Mouse (Mus musculus): ENCODE measurements around the gene Krr1. TPM values are rescaled to one million over a fixed set of nuclear protein-coding genes. Genes with fewer than 3 reads are reported as not detected.

The Krr1 gene
- total RNA-seq (2021), result 10 to 100 TPM; 39.0 to 41.5 TPM
- long read RNA-seq, experiment 1, full-length matches to known transcripts, result 49 of 53 reads
- long read RNA-seq, experiment 1, partial matches to known transcripts, result 2 of 53 reads
- long read RNA-seq, experiment 1, other reads (novel, unspliced or antisense), result 2 of 53 reads
- long read RNA-seq, experiment 2, full-length matches to known transcripts, result 14 of 14 reads
- long read RNA-seq, experiment 2, partial matches to known transcripts, result 0 of 14 reads
- long read RNA-seq, experiment 2, other reads (novel, unspliced or antisense), result 0 of 14 reads

DNA sequence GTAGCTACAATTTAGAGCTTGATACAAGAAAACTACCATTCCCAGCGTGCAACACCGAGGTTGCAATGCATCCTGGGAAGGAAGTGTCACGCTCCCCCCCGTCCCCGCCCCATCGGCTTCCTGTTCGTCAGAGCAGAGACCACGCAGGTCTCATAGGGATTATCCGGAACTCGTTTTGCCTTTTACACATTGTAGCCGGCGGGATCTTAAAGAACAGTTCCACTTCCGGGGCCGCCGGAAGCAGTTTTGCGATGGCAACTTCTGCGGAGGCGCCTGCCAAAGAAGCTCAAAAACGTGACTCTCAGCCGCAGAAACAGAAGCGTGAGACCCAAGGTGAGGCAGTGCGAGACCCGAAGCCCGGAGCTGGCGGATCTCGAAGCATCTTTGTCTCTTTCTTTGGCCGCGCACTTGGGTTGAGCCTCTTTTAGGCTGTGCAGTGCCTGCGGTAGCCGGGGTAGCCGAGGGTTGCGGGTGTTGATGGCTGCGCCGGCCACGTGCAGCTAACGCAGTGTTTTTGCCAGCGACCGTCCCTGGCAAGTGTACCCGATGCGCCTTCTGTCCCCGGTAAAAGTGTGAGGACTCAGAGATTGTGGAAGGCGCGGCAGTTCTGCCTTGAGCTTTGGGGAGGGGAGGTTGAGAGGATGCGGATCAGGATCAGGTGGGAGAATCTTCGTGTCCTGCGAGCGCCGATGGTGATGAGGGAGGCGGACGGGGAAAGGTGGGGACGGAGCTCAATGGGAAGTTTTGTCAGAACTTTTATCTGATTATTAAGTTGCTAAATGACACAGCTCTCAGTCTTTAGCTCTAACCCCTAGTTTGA, at the start of gene Krr1:
Gene Krr1 (plus strand): TSS at position 123 of the 820 bp plus-strand sequence.
- DNase-seq, result peak; percentile 88 to 89

DNA sequence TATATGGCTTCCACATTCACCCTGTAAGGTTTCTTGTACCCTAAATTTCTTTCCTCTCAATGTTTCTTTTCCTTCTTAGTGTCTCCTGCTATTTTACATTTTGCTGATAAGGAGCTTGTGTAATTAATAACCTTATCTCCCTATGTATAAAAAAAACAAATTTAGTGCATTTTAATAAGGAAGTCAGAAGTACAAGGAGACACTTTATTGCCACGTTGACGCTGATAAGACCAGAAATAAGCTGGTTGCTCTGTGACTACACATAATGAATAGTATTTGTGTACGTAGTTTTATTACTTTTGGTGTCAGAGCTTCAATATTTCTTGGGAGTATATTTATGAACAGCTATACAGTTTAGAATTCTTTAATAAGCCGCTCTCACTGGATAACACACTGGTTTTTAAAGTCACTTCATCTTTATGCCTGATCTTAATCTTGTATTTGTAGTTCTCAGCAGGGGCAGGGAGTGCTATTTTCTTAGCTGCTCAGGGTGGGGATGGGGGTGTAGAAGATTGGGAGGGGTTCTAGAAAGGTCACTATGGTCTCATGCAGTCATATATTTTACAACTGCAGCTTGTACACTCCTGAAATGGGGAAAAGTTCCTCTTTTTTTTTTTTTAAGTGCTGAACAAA, 48.8 kb upstream of the Krr1 start:
- DNase-seq, result no peak

DNA sequence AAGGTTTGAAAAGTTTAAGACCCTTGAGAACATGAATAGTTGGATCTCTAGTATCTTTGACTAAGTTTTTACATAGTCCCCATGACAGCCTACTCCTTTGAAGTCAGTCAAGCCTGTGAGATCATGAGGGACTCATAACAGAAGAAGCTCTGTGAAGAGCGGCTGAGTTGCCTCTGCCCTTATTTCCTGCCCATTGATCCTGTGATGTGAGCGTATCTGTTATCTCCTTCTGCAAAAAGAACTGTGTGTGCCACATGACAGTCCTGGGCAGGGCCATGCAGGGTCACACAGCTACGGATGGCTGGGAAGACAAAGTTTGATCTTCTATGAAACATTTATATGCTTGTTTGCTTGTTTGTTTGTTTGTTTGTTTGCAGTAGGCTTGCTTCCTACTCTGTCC, 48.3 kb upstream of the Krr1 start:
- no peak for DNase-seq

DNA sequence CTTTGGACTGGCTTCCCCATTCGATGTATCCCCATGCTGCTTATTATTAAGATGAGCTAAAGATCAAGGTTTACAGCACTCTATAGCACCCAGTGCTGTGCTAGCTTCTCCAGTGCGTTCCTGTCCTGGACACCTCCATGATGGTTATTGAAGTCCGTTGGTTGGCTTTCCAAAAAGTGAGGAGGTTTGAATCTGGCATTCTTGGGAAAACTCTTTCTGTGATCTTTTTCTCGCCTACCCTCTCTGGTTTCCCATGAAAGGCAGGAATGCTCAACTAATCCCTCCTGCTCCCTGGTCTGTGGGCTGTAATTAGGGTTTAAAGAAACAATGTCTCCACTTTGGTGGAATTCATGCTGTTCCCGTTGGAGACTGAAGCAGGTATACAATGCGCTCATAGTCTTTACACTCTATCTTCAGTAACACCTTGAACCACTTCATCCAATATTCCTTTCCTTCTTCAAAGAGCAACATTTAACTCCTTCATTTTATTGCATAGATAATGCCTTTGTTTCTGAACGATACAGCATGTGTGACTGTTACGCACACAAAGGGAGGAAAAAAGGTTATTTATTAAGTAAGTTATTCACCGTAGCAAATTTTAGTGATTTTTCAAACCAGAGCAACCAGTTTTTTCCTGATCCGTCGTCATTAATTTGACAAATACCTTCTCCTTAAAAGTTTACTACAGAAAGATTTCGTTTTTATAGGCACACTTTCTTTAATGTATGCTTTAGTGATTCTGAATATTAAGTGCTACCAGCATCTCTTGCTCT, 47.6 kb upstream of the Krr1 start:
- no peak for DNase-seq

DNA sequence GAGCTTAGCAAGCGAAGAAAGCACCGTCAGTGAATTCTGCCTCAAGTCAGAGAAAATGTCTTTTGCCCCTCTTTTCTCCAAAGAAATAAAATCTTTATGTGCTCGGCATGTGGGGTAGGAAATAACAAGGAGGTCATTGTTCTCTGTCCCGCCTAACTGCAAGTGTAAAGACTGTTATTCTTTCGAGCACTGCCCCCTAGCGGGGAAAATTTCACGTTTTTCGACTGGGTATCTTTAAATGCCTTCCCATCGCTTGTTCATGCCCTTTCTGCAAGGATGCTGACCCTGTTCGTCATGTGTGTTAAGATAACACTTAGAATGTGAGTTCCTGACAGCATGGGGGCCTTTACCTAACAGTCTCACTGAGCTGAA, 47.0 kb upstream of the Krr1 start:
- DNase-seq, result peak; percentile 91 to 93

DNA sequence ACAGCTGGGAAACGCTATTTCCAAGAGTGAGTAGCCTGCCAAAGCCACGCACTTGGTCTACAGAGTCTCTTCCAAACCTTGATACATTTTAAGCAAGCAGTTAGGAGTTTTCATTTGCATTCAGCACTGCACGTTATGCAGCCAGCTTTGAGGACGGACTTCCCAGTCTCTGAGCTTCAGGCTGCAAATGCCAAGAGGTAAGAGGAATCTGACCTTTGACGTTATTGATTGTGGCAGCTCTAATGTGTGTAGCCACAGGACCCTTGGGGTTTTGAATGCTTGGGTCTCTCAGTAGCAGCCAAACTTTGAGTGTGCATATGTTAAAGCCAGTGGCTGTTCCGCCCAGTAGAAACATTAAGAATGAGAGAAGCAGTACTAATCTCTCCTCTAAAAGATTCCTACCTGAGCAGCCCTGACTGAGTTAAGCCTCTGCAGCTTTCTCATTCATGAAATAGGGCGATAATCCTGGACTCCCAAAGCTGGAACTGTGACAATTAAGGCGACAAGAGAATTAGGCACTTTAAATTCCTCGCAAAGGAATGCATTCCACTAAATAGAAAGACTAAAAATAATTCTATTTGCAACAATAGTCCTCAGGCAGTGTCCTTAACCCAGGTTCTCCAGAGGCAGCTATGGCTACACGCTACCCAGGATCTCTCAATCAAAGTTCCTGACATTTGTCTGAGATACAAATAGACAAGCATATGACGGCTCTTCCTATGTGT, 39.7 kb upstream of the Krr1 start:
- DNase-seq, result no peak

DNA sequence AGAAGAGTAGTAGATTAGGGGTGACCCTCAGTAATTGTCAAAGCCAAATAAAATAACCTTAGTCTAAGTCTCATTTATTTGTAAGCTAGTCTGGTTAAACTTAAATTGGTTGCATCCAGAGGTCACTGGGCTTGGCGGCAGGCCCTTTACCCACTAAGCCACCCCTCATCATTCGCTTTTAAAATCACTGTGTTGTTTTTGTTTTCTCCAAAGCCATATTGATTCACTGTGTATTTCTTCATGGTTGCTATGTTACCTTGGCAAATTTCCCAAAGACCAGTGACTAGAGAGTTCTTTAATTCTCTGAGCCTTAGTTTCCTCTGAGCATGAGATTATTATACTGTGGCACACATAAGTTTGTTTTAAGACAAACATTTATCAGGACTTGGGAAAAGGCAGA, 37.3 kb upstream of the Krr1 start:
- peak in 1 of 2 experiments; percentile 16 for DNase-seq

DNA sequence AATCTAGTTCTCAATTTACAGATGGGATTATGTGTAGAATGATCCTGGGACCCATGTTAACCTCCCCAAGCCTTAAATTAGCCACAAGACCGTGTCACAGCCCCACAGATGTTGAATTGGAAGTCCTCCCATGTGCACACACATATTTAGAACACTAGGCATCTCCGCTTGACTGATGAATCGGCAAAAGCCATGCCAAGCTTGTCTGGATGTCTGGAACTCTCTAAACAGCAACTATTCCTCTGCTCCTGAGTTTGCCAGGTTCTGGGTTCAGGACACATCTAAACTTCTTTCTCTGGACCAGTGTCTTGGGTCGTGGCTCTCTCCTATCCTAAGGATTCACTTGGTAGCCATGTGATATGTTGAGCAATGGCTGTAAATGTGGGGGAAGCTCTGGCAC, 36.4 kb upstream of the Krr1 start:
- no peak for DNase-seq

DNA sequence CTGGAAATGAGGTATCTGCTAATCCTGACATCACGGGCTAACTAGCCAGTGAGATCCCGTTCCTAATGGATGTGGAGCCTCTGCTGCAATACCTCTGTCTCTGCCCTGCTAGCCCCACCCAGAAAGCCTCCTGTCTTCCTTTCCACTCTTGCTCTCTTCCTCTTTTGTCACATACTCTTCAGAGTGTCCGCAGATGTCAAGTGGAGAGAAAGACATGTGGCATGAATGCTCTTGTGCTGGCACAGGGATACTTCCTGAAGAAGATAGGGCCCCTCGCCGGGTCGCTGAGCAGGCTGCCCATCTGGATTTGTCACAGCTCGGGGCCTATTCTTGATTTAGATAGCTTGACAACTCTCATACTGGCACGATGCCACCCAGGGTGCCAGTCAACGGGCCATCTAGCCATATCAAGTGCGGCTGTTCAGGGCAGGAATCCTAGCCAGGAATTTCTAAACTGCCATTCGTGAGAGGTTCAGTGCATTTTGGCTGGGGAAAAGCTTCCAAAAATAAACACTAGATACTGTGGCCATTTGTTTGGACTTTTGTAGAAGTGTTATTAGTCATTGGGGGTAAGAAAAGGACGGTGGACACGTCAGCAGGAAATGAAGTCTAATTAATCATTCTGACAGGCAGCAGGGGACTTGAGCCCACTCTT, 35.8 kb upstream of the Krr1 start:
- DNase-seq, result peak; percentile 54 to 75

DNA sequence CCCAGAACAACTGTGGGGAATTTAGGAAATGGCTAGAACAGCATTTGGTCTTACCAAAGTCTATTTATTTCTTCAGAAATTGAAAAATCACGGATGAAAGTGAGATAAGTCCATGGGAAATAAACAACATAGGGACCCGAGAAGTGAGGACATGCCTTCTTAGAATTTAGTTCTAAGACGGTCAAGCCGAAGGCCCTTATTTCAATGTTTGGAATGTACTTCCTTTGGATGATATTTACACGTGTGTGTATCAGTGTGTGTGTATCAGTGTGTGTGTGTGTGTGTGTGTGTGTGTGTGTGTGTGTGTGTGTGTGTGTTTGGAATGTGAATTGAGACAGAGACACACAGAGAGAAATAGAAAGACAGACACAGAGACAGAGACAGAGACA, 35.3 kb upstream of the Krr1 start:
- DNase-seq, result no peak

DNA sequence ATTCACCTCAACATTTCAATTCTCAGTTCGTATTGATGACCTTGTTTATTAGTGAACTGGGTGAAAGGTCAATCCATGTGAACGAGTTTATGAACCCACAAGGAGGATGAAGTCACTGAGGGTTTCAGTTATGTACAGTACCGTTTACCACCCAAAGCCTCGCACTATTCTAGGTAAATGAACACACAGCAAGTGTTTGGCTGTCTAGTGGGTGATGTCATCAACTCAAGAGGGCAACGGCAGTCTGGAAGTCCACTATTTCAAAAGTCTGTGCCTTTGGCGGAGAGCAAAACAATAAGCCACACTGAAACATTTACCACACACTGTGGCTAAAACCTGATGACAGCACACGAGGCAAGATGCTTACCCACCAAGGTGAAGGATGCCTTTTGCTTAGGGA, 29.4 kb upstream of the Krr1 start:
- no peak for DNase-seq

DNA sequence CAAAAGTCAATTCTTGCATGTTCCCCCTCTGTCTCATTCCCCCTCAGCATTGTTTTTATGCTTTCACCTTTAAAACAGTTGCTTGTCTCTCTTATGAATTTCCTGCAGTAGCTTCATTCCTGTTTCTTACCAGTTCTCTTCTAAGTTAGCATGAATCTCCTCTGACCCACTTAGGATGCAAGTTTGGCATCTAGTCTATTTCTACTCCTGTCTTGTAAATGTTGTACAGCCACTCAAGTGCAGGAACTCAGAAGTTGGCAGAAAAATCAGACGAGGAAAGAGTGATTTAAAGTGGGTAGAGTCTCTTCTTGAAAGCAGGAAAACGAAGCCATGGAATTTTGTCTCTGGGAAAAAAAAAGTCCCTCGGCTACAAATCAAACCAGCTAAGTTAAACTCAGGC, 26.9 kb upstream of the Krr1 start:
- no peak for DNase-seq

DNA sequence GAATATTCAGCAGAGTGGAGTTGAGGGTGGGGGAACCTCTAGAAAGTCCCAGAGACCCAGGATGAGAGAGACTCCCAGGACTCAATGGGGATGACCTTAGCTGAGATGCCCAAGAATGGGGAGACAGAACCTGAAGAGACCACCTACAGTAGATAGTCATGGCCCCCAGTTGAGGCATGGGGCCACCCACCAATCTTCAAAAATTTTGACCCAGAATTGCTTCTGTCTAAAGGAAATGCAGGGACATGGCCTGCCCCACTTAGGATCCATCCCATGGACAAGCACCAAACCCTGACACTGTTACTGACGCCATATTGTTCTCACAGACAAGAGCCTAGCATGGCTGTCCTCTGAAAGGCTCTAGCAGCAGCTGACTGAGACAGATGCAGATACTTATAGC, 24.4 kb upstream of the Krr1 start:
- no peak for DNase-seq

DNA sequence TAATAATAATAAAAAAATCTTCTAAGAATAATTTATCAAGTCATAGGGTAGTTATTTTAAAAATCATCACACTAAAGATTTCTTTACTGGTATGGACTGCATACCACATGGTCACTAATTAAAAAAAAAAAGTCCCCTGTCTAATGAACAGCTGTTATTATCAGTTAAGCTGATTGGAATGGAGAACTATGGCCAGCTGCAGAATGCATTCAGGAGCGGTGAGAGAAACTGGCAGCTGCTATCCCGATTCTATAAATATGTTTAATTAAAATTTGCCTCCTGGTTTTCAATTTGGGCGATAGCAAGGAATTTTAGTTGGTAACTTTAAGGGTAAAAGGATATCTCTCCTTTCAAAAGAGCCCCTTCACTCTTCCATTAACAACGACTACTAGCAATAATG, 23.5 kb upstream of the Krr1 start:
- DNase-seq, result no peak

DNA sequence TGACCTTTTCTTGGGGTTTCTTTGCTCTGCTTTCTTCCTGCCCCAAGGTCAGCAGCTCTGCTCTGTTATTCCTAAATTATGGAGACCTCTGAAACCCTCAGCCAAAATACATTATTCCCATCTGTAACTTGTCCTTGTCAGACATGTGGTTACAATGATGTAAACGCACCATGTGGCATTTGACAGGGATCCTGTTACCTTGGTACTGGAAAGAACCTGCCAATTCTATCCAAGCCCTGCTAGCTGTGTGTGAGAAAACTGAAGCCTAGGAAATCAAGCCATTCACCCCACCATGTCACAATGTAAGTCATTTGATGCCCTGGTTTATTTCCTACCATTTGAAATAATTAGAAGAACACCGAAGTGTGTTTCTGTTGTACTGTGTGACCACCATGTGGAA, 16.6 kb upstream of the Krr1 start:
- DNase-seq, result no peak

DNA sequence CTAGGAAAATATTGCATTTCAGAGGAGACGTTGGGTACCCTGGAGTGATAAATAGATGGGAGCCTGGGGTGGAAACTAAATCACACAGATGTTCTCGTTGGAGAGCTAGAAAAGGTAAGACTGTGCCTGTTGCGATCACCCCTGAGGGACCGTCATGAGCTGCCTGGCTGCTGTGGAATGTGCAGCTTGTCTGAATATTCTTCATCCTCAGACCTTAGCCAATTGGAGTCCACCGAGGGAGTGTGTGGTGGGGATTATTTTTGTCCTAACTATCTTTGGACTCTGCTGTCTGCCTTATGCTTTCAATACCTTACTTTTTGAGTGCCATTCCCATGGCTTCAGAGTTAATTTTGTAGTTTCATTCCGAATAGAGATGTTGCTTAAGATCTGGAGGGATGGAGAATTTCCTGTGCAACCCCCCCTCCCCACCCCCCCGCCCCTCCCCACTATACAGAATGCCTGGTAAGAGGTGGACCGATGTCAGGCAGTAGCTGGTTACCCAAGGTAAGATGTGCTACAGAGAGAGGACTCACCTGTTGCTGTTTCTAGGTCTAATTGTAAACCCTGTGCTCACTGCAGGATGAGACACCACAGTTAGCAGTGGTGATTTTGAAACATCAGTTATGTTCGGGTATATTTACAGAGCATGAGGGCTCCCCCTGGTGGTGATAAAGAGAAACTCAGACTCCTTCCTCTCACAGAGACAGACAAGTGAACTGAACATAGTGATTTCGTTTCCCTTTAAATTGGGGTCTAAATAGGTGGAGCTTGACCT, 15.0 kb upstream of the Krr1 start:
- DNase-seq, result peak; percentile 49 to 80

DNA sequence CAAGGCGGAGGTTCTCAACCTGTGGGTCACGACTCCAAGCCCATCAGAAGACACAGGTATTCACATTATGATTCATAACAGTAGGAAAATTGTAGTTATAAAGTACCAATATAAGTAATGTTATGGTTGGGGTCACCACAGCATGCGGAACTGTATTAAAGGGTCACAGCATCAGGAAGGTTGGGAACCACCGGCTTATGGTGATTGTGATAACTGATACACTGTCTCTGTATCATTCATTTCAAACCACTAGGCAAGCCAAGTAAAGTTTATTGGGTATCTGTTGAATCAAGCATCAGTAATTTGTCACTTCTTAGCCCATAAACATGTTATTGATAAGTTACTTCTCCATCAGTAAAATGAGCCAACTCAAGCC, 14.4 kb upstream of the Krr1 start:
- no peak for DNase-seq

DNA sequence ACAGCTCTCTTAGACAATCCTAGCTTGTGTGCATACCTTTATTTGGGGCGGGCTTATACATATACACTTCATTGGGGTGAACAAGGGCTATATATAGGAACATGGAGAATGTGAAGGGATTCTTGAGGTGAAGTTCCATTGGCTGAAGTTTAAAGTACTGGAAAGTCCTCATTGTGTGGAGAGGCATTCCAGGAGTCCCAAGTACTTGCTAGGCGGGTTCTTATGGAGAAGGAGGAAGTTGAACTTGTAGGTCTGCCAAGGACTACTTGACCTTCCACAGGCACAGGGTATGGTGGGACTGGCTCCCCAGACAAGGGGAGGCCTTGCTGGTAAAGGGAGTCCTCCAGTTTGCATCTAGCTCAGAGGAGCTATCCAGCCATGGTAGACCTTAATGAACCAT, 13.1 kb upstream of the Krr1 start:
- no peak for DNase-seq

DNA sequence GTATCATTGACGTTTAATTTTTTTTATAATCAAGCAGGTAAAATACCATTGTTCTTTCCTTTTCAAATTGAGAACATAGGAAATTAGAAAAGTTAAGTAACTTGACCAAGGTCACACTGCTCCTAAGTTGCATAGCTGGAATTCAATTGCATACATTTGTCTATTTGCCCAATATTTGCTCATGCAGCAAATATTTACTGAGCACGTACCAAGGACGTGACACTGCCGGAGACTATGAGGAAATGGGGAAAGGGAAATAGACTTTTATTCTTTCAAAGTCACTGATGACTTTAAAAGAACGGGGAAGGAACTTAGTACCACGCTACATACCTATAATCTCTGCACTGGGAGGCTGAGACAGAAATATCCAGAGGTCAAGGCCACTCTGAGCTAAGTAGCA, 12.0 kb upstream of the Krr1 start:
- no peak for DNase-seq

DNA sequence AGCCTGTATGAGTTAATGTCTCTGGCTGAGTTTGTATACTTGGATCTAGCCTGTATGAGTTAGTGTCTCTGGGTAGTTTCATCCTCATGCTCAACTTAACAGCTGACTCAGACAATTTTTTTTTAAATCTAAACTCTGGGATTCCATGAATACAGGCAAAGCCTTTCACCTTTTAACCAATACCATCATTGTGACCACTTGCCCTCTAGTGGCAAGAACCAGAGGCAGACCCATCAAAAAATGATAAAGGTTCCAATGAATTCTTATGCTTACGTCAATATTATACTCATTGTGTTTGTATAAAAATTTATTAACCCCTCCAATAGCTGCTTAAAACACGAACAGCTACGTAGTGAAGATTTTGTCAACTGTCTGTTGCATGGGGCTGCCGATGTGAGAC, 6.1 kb upstream of the Krr1 start:
- DNase-seq, result no peak

DNA sequence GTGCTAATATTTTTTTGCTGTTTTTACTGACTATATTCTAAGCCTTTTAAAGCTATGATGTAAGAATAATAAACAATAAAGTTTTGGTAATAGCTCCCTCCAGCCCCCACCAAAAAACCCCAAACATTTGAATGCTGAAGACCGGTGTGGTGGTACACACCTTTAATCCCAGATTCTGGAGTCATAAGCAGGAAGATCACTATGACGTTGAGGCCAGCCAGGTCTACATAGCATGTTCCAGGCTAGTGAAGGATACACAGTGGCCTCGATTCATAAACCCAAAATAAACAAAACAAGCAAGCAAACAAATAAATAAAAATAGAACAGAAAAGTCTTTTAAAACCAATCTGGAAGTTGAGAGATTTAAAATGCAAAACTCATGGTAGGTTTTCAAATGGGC, 535 bp upstream of the Krr1 start:
- DNase-seq, result no peak

Data from adrenal gland, postnatal 36 days (tissue).